Mouse (Mus musculus) forebrain, postnatal 0 days (tissue): ENCODE data around the gene Fignl1. TPM values are rescaled to one million over a fixed set of nuclear protein-coding genes. Genes with fewer than 3 reads are reported as not detected.

Source experiments
- ATAC-seq: fragments of 200-750 bp; cut with Nextera tagmentation; 2 replicates; pipeline ENCODE4 v1.8.0; 2017; ENCODE audit warnings: mild to moderate bottlenecking, moderate library complexity
- DNase-seq: peaks from one replicate; pipeline ENCODE4 v3.0.0-alpha.2; 2015
- H3K27ac ChIP-seq: fragments of 300-500 bp; sonication (generic); 2 replicates; pipeline ENCODE4 v1.5.1; 2014; ENCODE audit warnings: low read depth, mild to moderate bottlenecking, antibody characterized with exemption, low read length, moderate library complexity, mixed read lengths
- H3K27me3 ChIP-seq: fragments of 300-500 bp; sonication (generic); 2 replicates; pipeline ENCODE4 v1.6.1; 2014; ENCODE audit warnings: mild to moderate bottlenecking, low read length, mixed read lengths; ENCODE audit not compliant: insufficient read depth
- H3K36me3 ChIP-seq: fragments of 300-500 bp; sonication (generic); 2 replicates; pipeline ENCODE4 v1.6.1; 2014; ENCODE audit warnings: mild to moderate bottlenecking, moderate library complexity; ENCODE audit not compliant: insufficient read depth
- H3K4me1 ChIP-seq: fragments of 300-500 bp; sonication (generic); 2 replicates; pipeline ENCODE4 v1.6.1; 2014; ENCODE audit warnings: antibody characterized with exemption; ENCODE audit not compliant: insufficient read depth
- H3K4me2 ChIP-seq: fragments of 300-500 bp; sonication (generic); 2 replicates; pipeline ENCODE4 v1.6.1; 2014; ENCODE audit warnings: low read depth, mild to moderate bottlenecking, moderate library complexity
- H3K4me3 ChIP-seq: fragments of 300-500 bp; sonication (generic); 2 replicates; pipeline ENCODE4 v1.5.1; 2014; ENCODE audit warnings: low read depth, low read length, mixed read lengths
- H3K9ac ChIP-seq: fragments of 300-500 bp; sonication (generic); 2 replicates; pipeline ENCODE4 v1.6.1; 2014; ENCODE audit warnings: mild to moderate bottlenecking
- H3K9me3 ChIP-seq: fragments of 300-500 bp; sonication (generic); 2 replicates; pipeline ENCODE4 v1.6.1; 2016; ENCODE audit warnings: low read length
- CTCF ChIP-seq: sonication (generic); IDR thresholded peaks from 2 replicates; pipeline ENCODE4 v1.5.1; 2016; ENCODE audit warnings: antibody characterized with exemption, control low read depth, low read depth
- WGBS: fragments of 180-500 bp; shearing (Covaris S2); extraction: QIAGEN DNeasy Blood & Tissue Kit; methylation state at CpG from one replicate; pipeline ENCODE4 v1.1.7; 2014; 5-methylcytosine and 5-hydroxymethylcytosine counted together
- polyA plus RNA-seq: library from polyadenylated mRNA; unstranded; fragments of >200 nt; fragmentation: Nextera tagmentation; extraction: Ambion mirVana; gene quantifications from 2 replicates; pipeline ENCODE4 v1.2.1, GENCODE M21; 2015
- total RNA-seq: library from RNA; depleted of rRNA; stranded (reverse); fragments of >200 nt; gene quantifications from 2 replicates; pipeline ENCODE4 v1.2.3, GENCODE M21; 2014

Fignl1 gene
- total and polyA plus RNA-seq, 2 experiments from 2014 or later: 4.9 to 7.8 TPM

DNA sequence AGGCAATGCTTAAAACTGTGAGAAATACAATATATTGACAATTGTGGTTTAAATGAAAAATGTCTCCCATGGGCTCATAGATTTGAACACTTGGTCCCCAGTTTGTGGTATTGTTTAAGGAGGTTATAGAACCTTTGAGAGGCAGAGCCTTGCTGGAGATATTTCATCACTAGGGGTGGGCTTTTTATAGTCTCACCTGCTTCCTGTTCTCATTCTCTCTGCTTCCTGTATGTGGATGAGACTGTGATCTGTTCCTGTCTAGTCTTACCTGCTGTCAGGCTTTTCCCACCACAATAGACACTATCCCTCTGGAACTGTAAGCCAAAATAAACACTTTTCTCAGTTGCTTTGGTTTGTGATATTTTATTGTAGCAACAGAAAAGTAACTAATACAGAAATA, 17.7 kb upstream of the Fignl1 start:
- ATAC-seq: no peak
- TF ChIP-seq CTCF: no peak

DNA sequence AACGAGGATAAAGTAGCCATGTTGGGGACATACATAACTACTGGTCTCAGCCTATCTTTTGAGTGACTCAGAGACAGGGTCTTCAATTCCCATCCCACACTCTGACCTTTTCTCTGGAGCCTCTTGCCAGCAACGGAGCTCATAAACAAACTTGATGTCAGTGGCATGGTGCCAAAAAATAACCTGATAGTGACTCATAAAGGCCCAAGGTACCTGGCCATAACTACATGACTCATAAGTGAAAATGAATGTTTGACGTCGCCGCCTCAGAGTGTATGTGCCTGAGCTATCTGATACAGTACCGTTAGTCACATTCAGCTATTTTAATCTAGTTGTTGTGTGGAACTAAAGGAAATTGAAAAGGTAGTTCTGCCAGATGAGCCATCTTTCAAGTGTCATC, 16.9 kb upstream of the Fignl1 start:
- Histone ChIP-seq H3K36me3 (no peaks in the 10 kb centered on the region), H3K4me2 (no peak overlapping the region), H3K9me3 (no peaks in the 10 kb centered on the region), H3K4me3 (no peak overlapping the region), H3K27ac (no peak overlapping the region), H3K27me3 (0 out of 2 replicates have a peak, but pooled peaks cover 4% of the 10 kb centered on the region), H3K9ac (no peak overlapping the region), H3K4me1 (peaks cover 6% of the 10 kb centered on the region)
- ATAC-seq: no peak
- WGBS: 79% methylated on average over 6 of the region's 6 CpGs
- TF ChIP-seq CTCF: no peak
- DNase-seq: no peak

More for the DNA sequence above, 17.7 kb upstream of the Fignl1 start:
- no peak overlapping the region for H3K9ac ChIP-seq
- no peak overlapping the region for H3K4me3 ChIP-seq
- no peaks in the 10 kb centered on the region for H3K9me3 ChIP-seq
- no peak overlapping the region for H3K4me2 ChIP-seq
- H3K4me1 ChIP-seq: peaks cover 5% of the 10 kb centered on the region; the same call in 1 of the 2 replicates
- H3K36me3 ChIP-seq: no peaks in the 10 kb centered on the region
- DNase-seq: no peak
- 0 out of 2 replicates have a peak, but pooled peaks cover 4% of the 10 kb centered on the region for H3K27me3 ChIP-seq
- H3K27ac ChIP-seq: no peak overlapping the region

DNA sequence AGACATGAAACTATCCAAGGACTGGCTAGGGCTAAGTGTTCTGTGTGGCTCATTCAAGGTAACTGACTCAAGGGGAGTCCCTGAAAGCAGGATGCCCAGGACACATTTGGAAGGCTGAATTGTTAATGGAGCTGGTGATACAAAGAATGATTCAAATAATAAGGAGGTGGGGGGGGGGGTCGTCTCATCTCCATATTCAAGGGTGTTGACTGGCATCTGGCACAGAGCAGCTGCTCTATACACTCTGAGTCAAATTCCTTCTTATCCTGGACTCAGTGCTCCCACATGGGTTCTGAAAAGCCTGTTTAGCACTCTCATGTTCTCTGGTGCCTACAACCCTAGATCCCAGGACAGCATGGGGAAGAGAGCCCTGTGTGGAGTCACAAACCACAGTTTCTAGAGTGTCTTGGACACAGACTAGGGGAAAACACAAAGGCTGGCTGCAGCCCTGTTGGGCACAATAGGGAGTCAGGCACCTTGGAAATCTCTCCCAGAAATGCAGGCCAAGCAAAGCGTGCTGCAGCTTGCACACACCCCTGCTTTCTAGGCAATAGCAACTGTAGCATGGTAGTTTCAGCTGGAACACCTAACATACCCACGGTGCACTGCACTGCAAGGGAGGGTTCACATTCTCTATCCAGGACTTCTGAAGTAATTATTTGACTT, 16.3 kb upstream of the Fignl1 start:
- no peak overlapping the region for H3K4me2 ChIP-seq
- ATAC-seq (no peak), DNase-seq (no peak)
- H3K9me3 ChIP-seq: no peaks in the 10 kb centered on the region
- H3K27ac ChIP-seq: no peak overlapping the region
- H3K4me3 ChIP-seq: no peak overlapping the region
- WGBS: 56% methylated on average over 3 of the region's 3 CpGs
- no peak overlapping the region for H3K9ac ChIP-seq
- no peak for TF ChIP-seq CTCF
- H3K36me3 ChIP-seq: no peaks in the 10 kb centered on the region
- 0 out of 2 replicates have a peak, but pooled peaks cover 4% of the 10 kb centered on the region for H3K27me3 ChIP-seq
- H3K4me1 ChIP-seq: peaks cover 9% of the 10 kb centered on the region

DNA sequence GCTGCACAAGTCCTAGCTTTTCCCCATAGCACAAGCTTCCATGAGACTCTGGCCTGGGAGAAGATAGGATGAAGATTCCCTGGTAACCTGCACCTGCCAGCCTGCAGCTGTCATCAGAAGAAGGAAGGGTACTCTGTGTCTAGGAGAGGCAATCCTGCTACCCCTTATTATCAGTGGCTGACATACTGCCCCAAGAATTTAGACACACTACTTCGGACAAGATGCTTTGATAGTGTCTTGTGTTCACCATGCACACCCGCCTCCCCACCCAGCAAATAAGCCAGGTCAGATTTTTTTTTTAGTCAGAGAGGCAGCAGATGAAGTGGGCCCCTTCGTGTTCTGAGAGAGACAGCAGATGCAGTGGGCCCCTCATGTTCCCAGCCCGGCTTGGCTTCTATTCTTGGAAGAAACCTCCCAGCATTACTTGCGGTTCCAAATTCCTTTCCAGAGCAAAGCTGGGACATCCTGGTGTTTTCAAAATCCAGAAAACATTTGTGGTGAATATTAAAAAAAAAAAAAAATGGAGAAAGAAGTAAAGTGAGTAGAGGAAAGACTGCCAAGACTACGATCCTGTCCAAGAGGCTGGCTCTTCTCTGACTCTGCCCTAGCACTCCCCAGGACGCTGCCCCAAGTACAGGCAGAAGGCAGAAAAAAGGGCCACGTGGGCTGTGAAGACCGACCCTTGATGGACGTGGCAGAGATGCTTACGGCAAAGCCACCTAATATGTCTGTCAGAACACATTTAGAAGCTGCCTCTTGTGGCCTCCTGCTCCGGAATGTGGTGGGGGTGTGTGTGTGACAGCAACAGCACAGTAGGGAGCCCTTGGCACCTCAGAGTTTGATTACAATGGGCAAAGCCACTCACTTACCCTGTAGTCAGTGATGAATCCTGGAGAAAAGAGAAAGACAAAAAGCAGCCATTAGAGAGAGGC, 15.5 kb upstream of the Fignl1 start:
- ATAC-seq (no peak), DNase-seq (no peak)
- no peak overlapping the region for H3K9ac ChIP-seq

DNA sequence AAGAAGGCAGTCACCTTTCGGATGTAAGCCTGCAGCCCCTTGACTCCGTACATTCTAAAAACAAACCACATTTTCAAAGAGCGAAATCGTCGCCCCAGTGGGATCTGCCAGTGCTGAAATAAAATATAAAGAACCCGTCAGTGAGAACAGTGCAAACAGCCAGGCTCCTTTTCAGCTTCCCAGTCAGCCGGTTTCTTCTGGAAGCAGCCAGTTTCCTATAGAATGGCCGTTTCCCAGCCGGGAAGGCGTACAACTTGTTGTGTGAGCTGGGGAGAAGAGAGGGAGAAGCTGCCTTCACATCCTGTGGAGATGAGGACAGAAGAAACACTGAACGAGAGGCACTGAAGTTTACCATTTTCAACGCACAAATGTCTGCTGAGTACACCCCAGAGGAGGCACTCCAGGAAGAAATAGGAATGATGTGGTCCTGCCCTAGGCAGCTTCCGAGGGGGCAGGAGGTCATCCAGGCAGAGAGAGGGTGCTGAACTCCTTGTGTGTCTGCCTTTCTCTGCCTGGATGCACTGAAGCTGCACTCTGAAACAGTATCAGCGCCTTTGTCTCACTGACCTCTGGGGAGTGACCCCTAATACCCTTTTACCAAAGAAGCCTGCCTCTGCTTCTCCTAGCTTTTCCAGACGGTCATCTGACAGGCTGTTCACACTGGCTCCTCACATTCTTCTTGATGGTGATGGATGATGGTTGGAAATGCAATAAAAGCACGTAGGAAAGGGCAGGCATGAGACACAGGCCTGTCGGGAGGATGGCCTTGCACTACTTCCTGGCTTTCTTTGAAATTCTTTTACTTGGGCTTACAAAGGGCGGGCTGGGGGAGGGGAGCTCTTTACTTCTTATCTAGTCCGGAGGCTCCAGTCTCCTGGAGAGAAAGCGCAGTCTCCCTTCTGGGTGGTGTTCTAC, 13.7 kb upstream of the Fignl1 start:
- H3K4me1 ChIP-seq: peaks cover 9% of the 10 kb centered on the region
- peak; percentile 55 for ATAC-seq
- H3K27ac ChIP-seq: peak overlapping the region; percentile 65
- H3K9ac ChIP-seq: peak overlapping the region; percentile 51
- no peak for TF ChIP-seq CTCF
- no peaks in the 10 kb centered on the region for H3K36me3 ChIP-seq
- H3K9me3 ChIP-seq: no peaks in the 10 kb centered on the region
- H3K27me3 ChIP-seq: no peaks in the 10 kb centered on the region
- peak overlapping the region; percentile 49 for H3K4me2 ChIP-seq
- peak; percentile 62 for DNase-seq
- peak overlapping the region; percentile 19; the same call in 1 of the 2 replicates for H3K4me3 ChIP-seq
- WGBS: 21% methylated on average over 20 of the region's 20 CpGs

More for the DNA sequence above, 15.5 kb upstream of the Fignl1 start:
- no peaks in the 10 kb centered on the region for H3K27me3 ChIP-seq
- no peaks in the 10 kb centered on the region for H3K9me3 ChIP-seq
- H3K27ac ChIP-seq: no peak overlapping the region
- H3K4me1 ChIP-seq: peaks cover 9% of the 10 kb centered on the region
- no peak overlapping the region for H3K4me2 ChIP-seq
- TF ChIP-seq CTCF: no peak
- WGBS: 45% methylated on average over 12 of the region's 12 CpGs
- no peaks in the 10 kb centered on the region for H3K36me3 ChIP-seq
- no peak overlapping the region for H3K4me3 ChIP-seq

DNA sequence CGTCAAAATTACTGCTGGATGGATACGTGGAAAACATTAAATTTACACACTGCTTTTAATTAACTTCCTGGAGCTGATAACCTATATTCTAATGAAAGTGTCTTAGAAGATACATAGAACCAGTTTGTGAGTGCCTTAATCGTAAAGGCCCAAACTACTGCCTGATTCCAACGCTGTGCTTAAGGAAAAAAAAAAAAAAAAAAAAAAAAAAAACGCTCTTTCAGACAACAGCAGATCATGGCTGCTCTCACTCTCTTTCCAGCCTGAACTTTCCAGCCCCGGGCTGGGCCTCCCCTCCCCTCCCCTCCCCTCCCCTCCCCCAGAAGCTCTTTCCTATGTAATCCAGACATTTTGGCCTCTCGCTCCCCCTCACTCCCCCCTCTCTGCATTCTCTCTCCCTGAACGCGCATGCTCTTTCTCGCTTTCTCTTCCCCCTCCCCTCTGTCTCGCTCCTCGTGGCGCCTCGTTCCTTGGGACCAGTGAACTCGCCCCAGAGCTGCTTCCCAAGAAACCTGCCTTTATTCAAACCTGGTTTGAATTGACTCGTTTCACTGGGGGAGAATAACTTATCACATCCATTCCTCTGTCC, 12.7 kb upstream of the Fignl1 start:
- Histone ChIP-seq H3K4me2 (peak overlapping the region; percentile 49), H3K4me1 (peaks cover 9% of the 10 kb centered on the region), H3K9ac (peak overlapping the region; percentile 51), H3K36me3 (no peaks in the 10 kb centered on the region), H3K4me3 (peak overlapping the region; percentile 19), H3K27me3 (no peaks in the 10 kb centered on the region), H3K9me3 (no peaks in the 10 kb centered on the region), H3K27ac (peak overlapping the region; percentile 65; the same call in 1 of the 2 replicates)
- peak; percentile 86 for ATAC-seq
- WGBS: 5% methylated on average over 15 of the region's 16 CpGs
- DNase-seq: peak; percentile 89
- no peak for TF ChIP-seq CTCF
